Mouse (Mus musculus) large intestine, adult 2 months (tissue): Measurements from ENCODE around the gene Olfr1043. TPM values are rescaled to one million over a fixed set of nuclear protein-coding genes. Genes with fewer than 3 reads are reported as not detected.
"Not testable (repeated sequence)": the region's sequence is repeated elsewhere in the genome, so short reads cannot be mapped to it uniquely, and the experiment has no call there.

ENCODE experiments used
- DNase-seq: peaks from one replicate; pipeline ENCODE4 v3.0.0-alpha.2; 2012; ENCODE audit warnings: low read depth, low spot score
- WGBS: fragments of 180-500 bp; shearing (Covaris S2); methylation state at CpG from one replicate; pipeline ENCODE4 v1.1.7; 2018; 5-methylcytosine and 5-hydroxymethylcytosine counted together
- polyA plus RNA-seq: library from polyadenylated mRNA; depleted of rRNA; stranded (reverse); fragments of >200 nt; gene quantifications from 2 replicates; pipeline ENCODE4 v1.2.3, GENCODE M21; 2012; rRNA removed

The Olfr1043 gene
- polyA plus RNA-seq, result not detected in 2 replicates

DNA sequence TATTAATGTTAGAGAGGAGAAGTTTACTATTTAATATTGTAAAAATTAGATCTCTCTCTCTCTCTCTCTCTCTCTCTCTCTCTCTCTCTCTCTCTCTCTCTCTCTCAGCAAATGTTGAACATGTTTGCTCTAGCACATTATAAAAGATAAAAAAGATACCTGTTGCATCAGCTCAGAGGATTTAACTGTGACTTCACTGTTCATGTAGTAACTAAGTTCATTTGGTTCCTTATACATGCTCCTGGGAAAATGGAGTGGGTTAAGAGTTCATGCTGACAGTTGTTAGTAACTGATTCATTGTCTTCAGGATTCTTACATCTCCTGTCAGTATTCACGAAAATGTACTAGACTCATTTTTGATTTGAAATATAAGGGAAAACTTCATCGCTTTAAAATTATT is at the start of gene Olfr1043:
Gene Olfr1043 (minus strand): TSS at position 101 of the 400 bp plus-strand sequence.
- WGBS, result 79% methylated on average over 2 of the region's 2 CpGs
- DNase-seq, result no peak

DNA sequence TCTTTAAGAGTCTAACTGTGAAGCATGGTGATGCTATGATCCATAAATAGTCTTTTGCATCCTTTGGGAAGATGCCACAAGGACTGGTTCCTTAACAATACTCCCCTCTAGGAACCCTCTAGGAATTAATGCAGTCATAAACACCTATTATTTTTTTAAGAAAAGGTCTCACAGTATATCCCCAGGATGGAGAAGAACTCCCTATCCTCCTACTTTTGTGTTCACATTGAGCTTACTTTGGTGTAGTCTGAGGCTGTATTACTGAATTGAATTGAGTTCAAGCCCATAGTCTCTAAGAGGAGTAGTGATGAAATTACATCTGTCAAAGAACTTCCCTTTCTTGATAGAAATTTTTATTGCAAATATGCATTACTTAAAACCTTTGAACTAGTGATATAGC is 35.6 kb upstream of the Olfr1043 start, which contains the start of gene Olfr1045:
Gene Olfr1045 (minus strand): TSS at position 101 of the 400 bp plus-strand sequence.
- no peak for DNase-seq

DNA sequence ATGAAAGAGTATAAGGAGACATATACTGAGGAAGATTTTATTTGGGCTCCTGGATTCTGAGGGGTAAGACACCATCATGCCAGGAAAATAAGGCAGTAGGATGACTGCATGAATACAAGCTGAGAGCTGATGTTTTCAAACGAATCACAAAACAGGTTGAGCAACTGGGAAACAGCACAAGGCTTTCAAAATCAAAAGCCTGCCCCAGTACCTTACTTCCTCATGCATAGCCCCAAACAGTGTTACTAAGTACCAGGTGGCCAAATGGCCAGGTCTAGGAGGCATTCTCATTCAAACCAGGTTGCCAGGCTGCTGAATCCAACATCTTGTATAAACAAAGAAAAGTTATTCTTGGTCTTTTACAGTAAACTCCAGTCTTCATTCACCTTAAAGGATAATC is 28.5 kb upstream of the Olfr1043 start:
- 30% methylated on average over 1 of the region's 1 CpGs for WGBS
- no peak for DNase-seq

DNA sequence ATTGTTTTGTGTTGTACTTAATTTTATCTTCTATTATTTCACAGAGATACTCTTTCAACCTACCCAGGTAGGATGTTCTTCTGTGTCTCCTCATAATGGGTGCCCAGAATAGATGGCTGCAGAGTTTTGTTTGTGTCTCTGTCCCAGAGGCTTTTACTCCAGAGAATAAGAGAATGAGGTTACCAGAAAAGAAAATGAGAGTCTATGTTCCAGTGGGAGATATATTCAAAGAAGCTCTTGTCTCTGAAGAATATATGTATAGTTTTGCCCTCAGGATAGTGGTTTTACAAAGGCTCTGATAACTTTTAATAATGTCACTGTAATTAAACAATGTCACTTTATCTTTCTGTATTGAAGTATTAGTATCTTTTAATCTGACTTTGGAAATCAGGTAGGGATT is 18.3 kb upstream of the Olfr1043 start, which contains the start of gene Olfr52:
Gene Olfr52 (minus strand): TSS at position 101 of the 400 bp plus-strand sequence.
- no peak for DNase-seq

DNA sequence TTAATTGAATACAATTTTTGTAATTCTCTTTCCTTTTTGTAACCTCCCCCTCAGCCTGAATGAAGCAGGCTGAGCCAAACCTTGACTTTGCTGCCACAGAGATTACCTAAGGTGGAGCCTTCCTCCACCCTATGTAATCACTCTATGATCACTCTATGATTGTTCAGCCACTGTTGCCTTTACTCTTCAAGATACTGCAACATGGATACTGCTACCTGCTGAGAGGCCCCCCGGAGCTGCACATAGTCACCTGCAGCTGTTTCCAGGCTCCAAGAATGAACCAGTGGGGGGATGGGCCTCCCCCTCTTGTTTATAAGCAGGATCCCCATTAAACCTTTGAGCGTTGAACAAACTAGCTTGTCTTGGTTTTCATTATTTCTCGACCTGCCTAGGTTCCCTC is 12.6 kb upstream of the Olfr1043 start:
- 59% methylated on average over 3 of the region's 3 CpGs for WGBS
- no peak for DNase-seq

DNA sequence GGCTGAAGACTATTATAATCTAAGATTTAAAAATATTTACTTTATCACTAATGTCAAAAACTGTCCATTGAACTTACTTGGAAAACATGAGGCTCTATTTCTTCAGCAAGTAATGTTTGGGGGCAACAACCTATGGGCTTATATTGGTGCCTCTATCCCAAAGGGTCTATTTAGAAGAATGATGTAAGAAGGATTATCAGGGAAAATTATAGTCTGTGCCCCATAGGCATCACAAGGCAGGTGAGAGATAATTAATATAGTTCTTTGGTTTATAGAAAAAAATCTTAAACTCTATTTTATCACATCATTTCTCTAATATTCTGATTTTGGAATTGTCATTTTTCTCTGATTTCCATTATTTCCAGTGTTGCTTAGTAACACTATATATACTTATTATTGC is 10.4 kb upstream of the Olfr1043 start, which contains the start of gene Olfr1044:
Gene Olfr1044 (minus strand): TSS at position 101 of the 400 bp plus-strand sequence.
- no peak for DNase-seq

DNA sequence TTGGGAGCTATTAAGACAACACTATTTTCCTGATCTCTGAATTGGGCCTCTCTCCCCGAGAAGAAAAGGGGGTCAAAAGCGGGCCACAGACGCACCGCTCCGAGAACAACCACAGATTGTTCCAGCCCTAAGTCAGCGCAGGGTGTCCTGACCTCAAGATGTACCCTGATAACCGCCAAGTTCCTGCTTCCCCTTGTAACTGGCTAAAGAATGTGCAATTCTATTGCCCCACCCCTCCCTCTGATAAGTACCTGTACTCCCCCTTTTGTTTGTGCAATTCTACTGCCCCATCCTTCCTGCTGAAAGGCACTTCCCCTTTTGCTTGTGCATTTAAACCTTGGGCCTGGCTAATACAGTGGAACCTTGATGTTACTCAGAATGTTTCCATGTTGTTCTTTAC is 8.1 kb upstream of the Olfr1043 start:
- WGBS, result 68% methylated on average over 7 of the region's 7 CpGs
- not testable (repeated sequence) for DNase-seq

DNA sequence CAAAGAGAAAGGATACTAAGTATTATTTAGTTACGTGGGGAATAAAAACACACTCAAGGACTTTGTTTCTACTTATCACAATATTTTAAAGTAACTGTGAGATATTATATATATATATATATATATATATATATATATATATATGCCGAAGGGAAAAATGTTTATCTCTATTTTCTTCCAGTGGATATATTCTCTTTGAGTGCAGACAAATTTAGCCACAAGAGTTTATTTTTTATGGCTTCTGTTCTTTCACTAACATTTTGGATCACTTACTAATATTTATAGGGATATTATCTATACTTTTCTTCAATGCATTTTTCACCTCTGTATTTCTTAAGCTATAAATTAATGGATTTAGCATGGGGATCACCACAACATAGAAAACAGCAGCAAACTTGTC is 5.6 kb downstream of the Olfr1043 start, which contains the start of gene Olfr1042:
Gene Olfr1042 (minus strand): TSS at position 101 of the 400 bp plus-strand sequence.
- 89% methylated on average over 2 of the region's 2 CpGs for WGBS
- DNase-seq, result no peak

DNA sequence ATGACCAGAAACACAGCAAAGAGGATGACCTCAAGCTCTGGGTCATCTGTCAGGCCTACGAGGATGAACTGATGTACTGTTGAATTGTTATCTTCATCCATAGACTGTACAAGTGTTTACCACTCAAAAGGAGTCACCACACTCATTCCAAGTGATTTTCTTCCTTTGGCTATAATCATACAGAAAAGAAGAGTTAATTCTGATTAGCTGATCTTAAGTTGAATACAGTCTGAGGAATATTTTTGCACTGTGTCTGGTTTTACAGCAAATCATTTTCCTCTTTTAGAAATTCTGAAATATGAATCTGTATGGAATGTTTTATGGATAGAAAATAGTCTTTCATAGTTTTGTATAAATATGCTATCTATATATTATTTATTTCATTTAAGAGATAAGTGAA is 20.7 kb downstream of the Olfr1043 start, which contains the start of gene Olfr1040:
Gene Olfr1040 (minus strand): TSS at position 101 of the 400 bp plus-strand sequence.
- 79% methylated on average over 1 of the region's 1 CpGs for WGBS
- DNase-seq, result no peak

DNA sequence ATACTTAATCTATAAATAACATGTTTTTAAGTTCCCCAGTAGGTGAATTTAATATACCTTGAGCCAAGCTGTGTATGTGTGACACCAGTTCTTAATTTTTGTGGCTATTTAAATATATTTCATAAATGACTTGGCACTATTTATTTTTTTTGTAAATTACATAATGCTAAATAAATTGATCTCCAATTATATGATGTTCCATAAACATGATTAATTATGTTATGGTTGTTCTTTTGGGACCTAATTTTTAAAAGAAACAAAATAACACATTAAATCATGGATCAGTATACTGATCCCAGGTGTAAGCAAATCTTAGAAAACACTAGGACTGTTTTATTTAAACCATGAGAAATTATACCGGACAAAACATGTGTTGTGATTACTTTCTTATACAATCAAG is 31.5 kb downstream of the Olfr1043 start, which contains the start of gene Olfr1039:
Gene Olfr1039 (minus strand): TSS at position 101 of the 400 bp plus-strand sequence.
- WGBS, result 93% methylated on average over 1 of the region's 1 CpGs
- no peak for DNase-seq

Other genes starting within 250 kb of the Olfr1043 start
- gene Olfr1026, start 246.0 kb downstream of the Olfr1043 start, polyA plus RNA-seq, result not detected in 2 replicates
- gene Olfr1028, start 217.1 kb downstream of the Olfr1043 start, polyA plus RNA-seq, result not detected in 2 replicates
- not detected in 2 replicates for gene Olfr1029, start 193.6 kb downstream of the Olfr1043 start, polyA plus RNA-seq
- not detected in 2 replicates for gene Olfr1030, start 188.2 kb downstream of the Olfr1043 start, polyA plus RNA-seq
- not detected in 2 replicates for gene Olfr1031, start 177.2 kb downstream of the Olfr1043 start, polyA plus RNA-seq
- gene Olfr1032, start 162.0 kb downstream of the Olfr1043 start, polyA plus RNA-seq, result not detected in 2 replicates
- gene Olfr1033, start 146.9 kb downstream of the Olfr1043 start, polyA plus RNA-seq, result 0.12 and 0.34 TPM in 2 replicates
- gene Olfr1034, start 121.7 kb downstream of the Olfr1043 start, polyA plus RNA-seq, result 0.01 and 0.03 TPM in 2 replicates
- gene Olfr1036, start 93.5 kb downstream of the Olfr1043 start, polyA plus RNA-seq, result not detected in 2 replicates
- gene Olfr1037, start 80.1 kb downstream of the Olfr1043 start, polyA plus RNA-seq, result not detected in 2 replicates
- gene Olfr1039, start 31.6 kb downstream of the Olfr1043 start, polyA plus RNA-seq, result not detected in 2 replicates
- gene Olfr1040, start 20.8 kb downstream of the Olfr1043 start, polyA plus RNA-seq, result not detected in 2 replicates
- not detected in 2 replicates for gene Olfr1042, start 5.7 kb downstream of the Olfr1043 start, polyA plus RNA-seq
- not detected in 2 replicates for gene Olfr1044, start 10.3 kb upstream of the Olfr1043 start, polyA plus RNA-seq
- not detected in 2 replicates for gene Olfr52, start 18.2 kb upstream of the Olfr1043 start, polyA plus RNA-seq
- not detected in 2 replicates for gene Olfr1045, start 35.5 kb upstream of the Olfr1043 start, polyA plus RNA-seq
- not detected in 2 replicates for gene Olfr1046, start 51.8 kb upstream of the Olfr1043 start, polyA plus RNA-seq
- gene Olfr1047, start 63.9 kb upstream of the Olfr1043 start, polyA plus RNA-seq, result not detected in 2 replicates
- gene Olfr1048, start 72.8 kb upstream of the Olfr1043 start, polyA plus RNA-seq, result not detected in 2 replicates
- gene Olfr1049, start 90.8 kb upstream of the Olfr1043 start, polyA plus RNA-seq, result not detected in 2 replicates
- not detected in 2 replicates for gene Olfr1051, start 111.6 kb upstream of the Olfr1043 start, polyA plus RNA-seq
- gene Olfr1052, start 124.9 kb upstream of the Olfr1043 start, polyA plus RNA-seq, result not detected in 2 replicates
- not detected in 2 replicates for gene Olfr1053, start 147.8 kb upstream of the Olfr1043 start, polyA plus RNA-seq
- gene Olfr1054, start 167.9 kb upstream of the Olfr1043 start, polyA plus RNA-seq, result not detected in 2 replicates
- not detected in 2 replicates for gene Olfr1055, start 182.8 kb upstream of the Olfr1043 start, polyA plus RNA-seq
- not detected in 2 replicates for gene Olfr1056, start 194.9 kb upstream of the Olfr1043 start, polyA plus RNA-seq
- not detected in 2 replicates for gene Olfr1057, start 210.9 kb upstream of the Olfr1043 start, polyA plus RNA-seq
- gene Olfr1058, start 221.0 kb upstream of the Olfr1043 start, polyA plus RNA-seq, result not detected in 2 replicates
- gene Olfr1061, start 246.5 kb upstream of the Olfr1043 start, polyA plus RNA-seq, result not detected in 2 replicates